Mouse (Mus musculus) MEL (cell line): ENCODE data around the gene Tmem106c. TPM values are rescaled to one million over a fixed set of nuclear protein-coding genes. Genes with fewer than 3 reads are reported as not detected.
A peak's percentile ranks its signal among the peaks of the same experiment; 100 is the strongest.

Experiments used
- DNase-seq: peaks from one replicate; pipeline ENCODE4 v3.0.0; 2011; ENCODE audit warnings: low read depth, low spot score
- H3K27ac ChIP-seq: 2 replicates; pipeline ENCODE4 v1.5.1; 2012; ENCODE audit warnings: low read depth, mild to moderate bottlenecking, control low read depth, low read length, moderate library complexity; ENCODE audit not compliant: control insufficient read depth
- H3K27me3 ChIP-seq, 2 experiments: fragments of 150-350 bp in 1 of 2; sonication (generic) in 1 of 2; 2 replicates each; pipeline ENCODE4 v1.6.1; 2012; ENCODE audit warnings: low read length in 2 of 2, mild to moderate bottlenecking in 2 of 2, improper control_type of control experiment in 1 of 2, moderate library complexity in 1 of 2; ENCODE audit not compliant: insufficient read depth in 2 of 2, control insufficient read depth in 1 of 2
- H3K36me3 ChIP-seq, 2 experiments: 2 replicates each; pipeline ENCODE4 v1.6.1; 2012 to 2014; ENCODE audit warnings: low read length in 2 of 2, improper control_type of control experiment in 1 of 2, inconsistent platforms in 1 of 2, mild to moderate bottlenecking in 1 of 2; ENCODE audit not compliant: insufficient read depth in 2 of 2, control insufficient read depth in 1 of 2
- H3K4me1 ChIP-seq, 2 experiments: fragments of 150-350 bp in 1 of 2; sonication (generic) in 1 of 2; 2 replicates each; pipeline ENCODE4 v1.6.1; 2012; ENCODE audit warnings: low read length in 2 of 2, improper control_type of control experiment in 1 of 2, mild to moderate bottlenecking in 1 of 2; ENCODE audit not compliant: insufficient read depth in 2 of 2, control insufficient read depth in 1 of 2
- H3K4me3 ChIP-seq, 2 experiments: fragments of 150-350 bp in 1 of 2; sonication (generic) in 1 of 2; 2 replicates each; pipeline ENCODE4 v1.5.1; 2012; ENCODE audit warnings: low read depth in 2 of 2, low read length in 2 of 2, mild to moderate bottlenecking in 2 of 2, moderate library complexity in 2 of 2, control low read depth in 1 of 2, improper control_type of control experiment in 1 of 2; ENCODE audit not compliant: control insufficient read depth in 1 of 2, insufficient read depth in 1 of 2
- H3K79me2 ChIP-seq: 2 replicates; pipeline ENCODE4 v1.6.1; 2012; ENCODE audit warnings: mild to moderate bottlenecking, low read length, moderate library complexity; ENCODE audit not compliant: control insufficient read depth, poor library complexity, insufficient read depth
- H3K9ac ChIP-seq: 2 replicates; pipeline ENCODE4 v1.6.1; 2012; ENCODE audit warnings: low read depth, mild to moderate bottlenecking, control low read depth, low read length, moderate library complexity; ENCODE audit not compliant: control insufficient read depth, poor library complexity, severe bottlenecking
- H3K9me3 ChIP-seq: fragments of 150-350 bp; sonication (generic); replicated peaks from 2 replicates; pipeline ENCODE4 v1.6.1; 2012; ENCODE audit warnings: mild to moderate bottlenecking, low read length, improper control_type of control experiment, moderate library complexity; ENCODE audit not compliant: insufficient read depth
- ELF1 ChIP-seq: IDR thresholded peaks from 2 replicates; pipeline ENCODE4 v1.6.1; 2014; ENCODE audit warnings: low read depth, mild to moderate bottlenecking, inconsistent platforms, low read length, improper control_type of control experiment, moderate library complexity
- EP300 ChIP-seq, 2 experiments: IDR thresholded peaks; 2 replicates each; pipeline ENCODE4 v1.6.1; 2011; ENCODE audit warnings: improper control_type of control experiment in 2 of 2, low read length in 2 of 2, low read depth in 1 of 2, mild to moderate bottlenecking in 1 of 2
- HCFC1 ChIP-seq: IDR thresholded peaks from 2 replicates; pipeline ENCODE4 v1.6.1; 2012; ENCODE audit warnings: low read depth, mild to moderate bottlenecking, inconsistent platforms, low read length, improper control_type of control experiment, moderate library complexity
- JUND ChIP-seq: IDR thresholded peaks from 2 replicates; pipeline ENCODE4 v1.6.1; 2011; ENCODE audit warnings: low read depth, mild to moderate bottlenecking, improper control_type of control experiment, low read length
- MAZ ChIP-seq: IDR thresholded peaks from 2 replicates; pipeline ENCODE4 v1.6.1; 2012; ENCODE audit warnings: low read depth, mild to moderate bottlenecking, inconsistent platforms, low read length, improper control_type of control experiment
- MYB ChIP-seq: IDR thresholded peaks from 2 replicates; pipeline ENCODE4 v1.6.1; 2011; ENCODE audit warnings: mild to moderate bottlenecking, low read depth, low read length, improper control_type of control experiment
- NELFE ChIP-seq: IDR thresholded peaks from 2 replicates; pipeline ENCODE4 v1.6.1; 2011; ENCODE audit warnings: low read depth, low read length, improper control_type of control experiment
- NRF1 ChIP-seq: IDR thresholded peaks from 2 replicates; pipeline ENCODE4 v1.6.1; 2014; ENCODE audit warnings: low read depth, mild to moderate bottlenecking, inconsistent platforms, low read length, improper control_type of control experiment, moderate library complexity; ENCODE audit not compliant: poor library complexity, insufficient read depth, severe bottlenecking
- POLR2A ChIP-seq, 2 experiments: IDR thresholded peaks; 2 replicates each; pipeline ENCODE4 v1.6.1; 2011 to 2012; ENCODE audit warnings: low read length in 2 of 2, mild to moderate bottlenecking in 2 of 2, control low read depth in 1 of 2, improper control_type of control experiment in 1 of 2, low read depth in 1 of 2, moderate library complexity in 1 of 2; ENCODE audit not compliant: control insufficient read depth in 1 of 2, insufficient read depth in 1 of 2, poor library complexity in 1 of 2
- POLR2AphosphoS2 ChIP-seq: IDR thresholded peaks from 2 replicates; pipeline ENCODE4 v1.6.1; 2011; ENCODE audit warnings: low read length, improper control_type of control experiment
- RCOR1 ChIP-seq: IDR thresholded peaks from 2 replicates; pipeline ENCODE4 v1.6.1; 2012; ENCODE audit warnings: low read depth, mild to moderate bottlenecking, inconsistent platforms, low read length, improper control_type of control experiment
- USF1 ChIP-seq: IDR thresholded peaks from 2 replicates; pipeline ENCODE4 v1.6.1; 2014; ENCODE audit warnings: low read depth, mild to moderate bottlenecking, inconsistent platforms, low read length, improper control_type of control experiment, moderate library complexity
- USF2 ChIP-seq, 2 experiments: IDR thresholded peaks; 2 replicates each; pipeline ENCODE4 v1.6.1; 2011 to 2012; ENCODE audit warnings: improper control_type of control experiment in 2 of 2, low read length in 2 of 2, borderline replicate concordance in 1 of 2, inconsistent platforms in 1 of 2, low read depth in 1 of 2, mild to moderate bottlenecking in 1 of 2; ENCODE audit not compliant: insufficient read depth in 1 of 2
- ZC3H11A ChIP-seq: IDR thresholded peaks from 2 replicates; pipeline ENCODE4 v1.6.1; 2012; ENCODE audit warnings: low read depth, mild to moderate bottlenecking, inconsistent platforms, low read length, improper control_type of control experiment
- ZKSCAN1 ChIP-seq: IDR thresholded peaks from 2 replicates; pipeline ENCODE4 v1.6.1; 2012; ENCODE audit warnings: low read depth, mild to moderate bottlenecking, inconsistent platforms, low read length, improper control_type of control experiment, moderate library complexity
- ZNF384 ChIP-seq: IDR thresholded peaks from 2 replicates; pipeline ENCODE4 v1.6.1; 2012; ENCODE audit warnings: low read depth, mild to moderate bottlenecking, inconsistent platforms, low read length, improper control_type of control experiment
- polyA plus RNA-seq, 2 experiments: library from polyadenylated mRNA; stranded (reverse) in 1 of 2; unstranded in 1 of 2; fragments of >175 nt in 1 of 2; fragments of >200 nt in 1 of 2; gene quantifications; 2 replicates each; pipeline versions ENCODE4 v1.2.1 to v1.2.4; 2012; ENCODE audit warnings: low replicate concordance in 2 of 2, low read depth in 1 of 2; ENCODE audit not compliant: insufficient read length in 2 of 2, insufficient read depth in 1 of 2, missing spikeins in 1 of 2
- total RNA-seq: library from RNA; depleted of rRNA; stranded (reverse); fragments of 300-350 nt; gene quantifications from 2 replicates; pipeline ENCODE4 v1.2.3, GENCODE M21; 2012

Tmem106c gene
- total and polyA plus RNA-seq, 3 experiments, result 54.3 to 121 TPM; not detected in 1

GRCm38 (mm10) chr15:97954671-97955070, 9.3 kb upstream of the Tmem106c start:
- H3K9ac ChIP-seq, result no peak overlapping the region
- H3K4me3 ChIP-seq, result no peak overlapping the region
- no peaks in the 10 kb centered on the region; a peak in 1 of 4 replicates for H3K4me1 ChIP-seq
- H3K9me3 ChIP-seq, result no peaks in the 10 kb centered on the region
- H3K36me3 ChIP-seq, result no peaks in the 10 kb centered on the region
- TF ChIP-seq NRF1 (no peak), JUND (no peak), ZC3H11A (no peak), ZKSCAN1 (no peak), POLR2A (IDR thresholded peaks at IDR 0.05; ENCODE audit: control insufficient read depth in 1 of 2, insufficient read depth in 1 of 2, low read depth in 1 of 2, low read length in 2 of 2, poor library complexity in 1 of 2) (no peak), USF1 (0 out of 2 replicates have a peak, but pooled peaks have one; percentile 7)
- TF ChIP-seq, all 39 proteins: peak for 1
- no peak for DNase-seq
- Histone ChIP-seq H3K79me2 (no peaks in the 10 kb centered on the region), H3K27me3 (no peaks in the 10 kb centered on the region), H3K27ac (no peak overlapping the region)

DNA sequence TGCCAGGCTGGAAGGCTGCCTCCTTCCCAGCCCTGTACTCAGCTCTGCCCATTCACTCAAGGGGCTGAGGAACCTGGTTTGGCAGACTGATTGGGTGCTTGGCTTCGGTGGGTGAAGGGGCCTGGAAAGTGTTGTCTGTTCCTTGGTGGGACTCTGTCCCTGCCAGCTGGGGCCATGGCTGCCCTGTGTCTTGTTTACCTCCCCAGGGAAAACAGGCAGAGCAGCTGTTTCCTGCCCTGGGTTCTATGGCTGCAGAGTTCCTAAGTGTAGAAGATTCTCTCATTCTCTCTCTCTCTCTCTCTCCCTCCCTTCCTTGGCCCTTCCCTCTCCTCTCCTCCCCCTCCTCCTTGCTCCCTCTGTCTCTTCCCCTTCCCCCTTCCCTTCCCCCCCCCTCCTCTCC, 8.7 kb upstream of the Tmem106c start:
- H3K36me3 ChIP-seq, result no peaks in the 10 kb centered on the region
- no peaks in the 10 kb centered on the region for H3K27me3 ChIP-seq

DNA sequence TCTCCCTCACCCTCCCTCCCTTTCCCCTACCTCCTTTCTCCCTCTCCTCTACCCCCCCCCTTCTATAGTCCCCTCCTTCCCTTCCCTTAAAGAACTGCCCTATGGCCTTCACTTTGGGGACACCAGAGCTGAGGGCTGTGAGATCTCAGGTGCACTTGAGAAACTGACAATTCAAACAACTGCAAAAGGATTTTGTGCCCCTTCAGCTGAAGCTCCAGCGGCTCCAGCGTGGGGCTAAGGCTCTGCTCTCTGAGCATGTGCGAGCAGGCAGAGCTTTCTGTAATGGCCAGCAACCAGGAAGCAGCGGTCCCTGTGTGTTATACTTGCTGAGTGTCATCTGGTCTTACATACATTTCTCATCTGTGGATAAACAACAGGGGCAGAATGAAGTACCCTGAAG, 8.3 kb upstream of the Tmem106c start:
- no peaks in the 10 kb centered on the region for H3K9me3 ChIP-seq
- no peaks in the 10 kb centered on the region; a peak in 1 of 4 replicates for H3K4me1 ChIP-seq
- H3K79me2 ChIP-seq, result no peaks in the 10 kb centered on the region
- 0 out of 2 replicates have a peak overlapping the region, but pooled peaks have one; percentile 49 for H3K27ac ChIP-seq
- H3K36me3 ChIP-seq, result no peaks in the 10 kb centered on the region
- no peaks in the 10 kb centered on the region for H3K27me3 ChIP-seq
- H3K9ac ChIP-seq, result peak overlapping the region; percentile 55
- H3K4me3 ChIP-seq, result peak overlapping the region in 1 of 2 experiments; percentile 37; a peak in 1 of 4 replicates
- DNase-seq, result peak; percentile 55
- TF ChIP-seq ELF1 (peak; percentile 77; the same call in 1 of the 2 replicates), NRF1 (peak; percentile 75), USF2 (IDR thresholded peaks at IDR 0.05; ENCODE audit: borderline replicate concordance in 1 of 2, insufficient read depth in 1 of 2, low read depth in 1 of 2, low read length in 2 of 2) (no peak)

More for the DNA sequence above, 8.7 kb upstream of the Tmem106c start:
- DNase-seq, result no peak
- Histone ChIP-seq H3K9me3 (no peaks in the 10 kb centered on the region), H3K4me1 (no peaks in the 10 kb centered on the region; a peak in 1 of 4 replicates), H3K4me3 (no peak overlapping the region), H3K79me2 (no peaks in the 10 kb centered on the region), H3K27ac (no peak overlapping the region), H3K9ac (peak overlapping the region; percentile 9; the same call in 1 of the 2 replicates)
- TF ChIP-seq POLR2AphosphoS2, result no peak
- no peak for TF ChIP-seq ELF1
- no peak for TF ChIP-seq HCFC1
- no peak for TF ChIP-seq RCOR1
- TF ChIP-seq ZC3H11A, result no peak
- no peak for TF ChIP-seq MYB
- TF ChIP-seq ZNF384, result no peak
- no peak for TF ChIP-seq POLR2A (IDR thresholded peaks at IDR 0.05; ENCODE audit: control insufficient read depth in 1 of 2, insufficient read depth in 1 of 2, low read depth in 1 of 2, low read length in 2 of 2, poor library complexity in 1 of 2)
- TF ChIP-seq NELFE, result no peak
- TF ChIP-seq MAZ, result no peak
- TF ChIP-seq EP300 (IDR thresholded peaks at IDR 0.05; ENCODE audit: low read depth in 1 of 2, low read length in 2 of 2), result no peak
